ENCODE assay signal across 9 mouse cellular contexts in the genomic region with DNA sequence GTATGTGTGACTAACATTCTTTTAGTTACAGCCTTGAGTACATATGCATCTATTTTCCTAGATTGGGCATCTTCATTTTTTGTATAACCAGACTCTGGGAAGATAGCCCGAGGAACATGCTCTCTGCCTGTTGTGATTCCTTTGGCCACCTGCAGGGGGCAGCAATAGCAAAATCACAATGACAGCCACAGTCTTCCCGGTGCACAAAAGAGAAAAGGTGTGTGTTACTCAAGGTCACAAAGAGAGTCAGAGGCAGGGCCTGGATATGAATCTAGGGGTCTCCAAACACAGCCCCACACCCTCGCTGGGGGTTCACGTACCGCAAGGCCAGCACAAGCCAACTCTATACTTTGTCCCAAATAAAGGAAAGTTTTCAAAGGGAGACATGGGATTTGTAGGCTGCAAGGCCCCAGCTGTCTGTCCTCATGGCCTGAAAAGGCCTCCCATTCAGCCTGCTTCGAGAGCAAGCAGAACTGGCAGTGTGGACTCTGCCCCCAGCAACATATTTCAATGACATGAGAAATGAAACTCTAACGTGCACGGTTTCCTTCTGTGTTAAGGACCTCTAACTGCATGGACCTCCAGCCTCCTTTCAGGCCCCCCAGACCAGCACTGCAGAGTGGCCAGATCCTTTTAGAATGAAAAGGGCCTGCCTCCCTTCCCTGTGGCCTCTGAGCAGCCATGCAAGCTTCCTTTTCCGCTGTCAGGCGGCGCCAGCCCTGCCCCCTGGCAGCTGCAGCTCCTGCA. TPM values are rescaled to one million over a fixed set of nuclear protein-coding genes. Genes with fewer than 3 reads are reported as not detected.
A peak's percentile ranks its signal among the peaks of the same experiment; 100 is the strongest.
DNase-seq lines count a peak whose midpoint lies in the region; ATAC-seq and TF ChIP-seq lines count a peak whose summit lies in the region.
"Had no signal": no experiment of that assay in that cellular context is flagged by ENCODE, and none has a peak within 500 bp of the region (broad histone marks: within the 10 kb centered on the region; RNA-seq: fewer than 3 reads in every experiment).

No protein-coding gene starts in this region.

- H3K4me3 ChIP-seq in ES-Bruce4 (ENCODE audit: low read depth, low read length) = no peak overlapping the region
- no peak overlapping the region for H3K4me3 ChIP-seq in lung, embryonic 16.5 days (ENCODE audit: low read length)
- H3K4me3 ChIP-seq: myocyte had no signal

- H3K27ac ChIP-seq in ES-Bruce4 (ENCODE audit: insufficient read depth, low read length) = peak overlapping the region; percentile 12; the same call in 1 of the 2 replicates
- H3K27ac ChIP-seq in lung, embryonic 16.5 days (ENCODE audit: low read length) = no peak overlapping the region

- no peak for TF ChIP-seq POLR2A in ES-Bruce4 (IDR thresholded peaks at IDR 0.05; ENCODE audit: insufficient read depth, low read length)

- TF ChIP-seq CTCF in ES-Bruce4 (IDR thresholded peaks at IDR 0.05; ENCODE audit: low read depth, low read length) = peak; percentile 68

- no peaks in the 10 kb centered on the region for H3K9me3 ChIP-seq in ES-Bruce4 (replicated peaks; ENCODE audit: control insufficient read depth, insufficient read depth, low read length, poor library complexity, severe bottlenecking)
- H3K9me3 ChIP-seq in lung, embryonic 16.5 days (ENCODE audit: control insufficient read depth, low read length) = no peaks in the 10 kb centered on the region

- no peak overlapping the region for H3K4me2 ChIP-seq in lung, embryonic 16.5 days (ENCODE audit: low read depth, low read length)

- no peaks in the 10 kb centered on the region for H3K36me3 ChIP-seq in ES-Bruce4 (ENCODE audit: control insufficient read depth, insufficient read depth, low read length, poor library complexity, severe bottlenecking)
- no peaks in the 10 kb centered on the region for H3K36me3 ChIP-seq in lung, embryonic 16.5 days (ENCODE audit: control insufficient read depth, insufficient read depth, low read length)

- ATAC-seq in lung, embryonic 16.5 days (ENCODE audit: low read depth) = 0 out of 2 replicates have a peak, but pooled peaks have one; percentile 13

- 34% methylated on average over 11 of the region's 11 CpGs for WGBS in lung, embryonic 16.5 days

- H3K9ac ChIP-seq in ES-Bruce4 (ENCODE audit: low read depth, poor library complexity, severe bottlenecking) = no peak overlapping the region
- no peak overlapping the region for H3K9ac ChIP-seq in lung, embryonic 16.5 days (ENCODE audit: low read length)

- H3K27me3 ChIP-seq in ES-Bruce4 (ENCODE audit: control insufficient read depth, insufficient read depth, low read length, poor library complexity, severe bottlenecking) = no peaks in the 10 kb centered on the region
- H3K27me3 ChIP-seq in lung, embryonic 16.5 days (ENCODE audit: control insufficient read depth, insufficient read depth, low read depth, low read length) = no peaks in the 10 kb centered on the region

- peaks cover 7% of the 10 kb centered on the region for H3K4me1 ChIP-seq in ES-Bruce4 (ENCODE audit: control insufficient read depth, insufficient read depth, low read length)
- peaks cover 7% of the 10 kb centered on the region for H3K4me1 ChIP-seq in lung, embryonic 16.5 days (replicated peaks; ENCODE audit: control insufficient read depth, insufficient read depth, low read length)

- peak; percentile 19 for DNase-seq in 416B (ENCODE audit: low read depth)
- peak; percentile 59 to 60 for DNase-seq in cerebellum, postnatal 36 days
- peak; percentile 15 for DNase-seq in gastrocnemius, postnatal 25 days
- peak; percentile 78 for DNase-seq in kidney, adult 9 months
- DNase-seq in ovary, postnatal 14 days (ENCODE audit: low spot score) = peak; percentile 38
- peak; percentile 86 for DNase-seq in thymus, postnatal 25 days

- no peak for TF ChIP-seq EP300 in ES-Bruce4 (IDR thresholded peaks at IDR 0.05; ENCODE audit: insufficient read depth, low read depth, low read length)

RNA-seq across cellular contexts. Expression of gene Whrn, which starts 15.5 kb away (rescaled TPM):
- polyA plus RNA-seq in ES-Bruce4 (2011; ENCODE audit: insufficient read depth, insufficient read length, low read depth, missing spikeins) = 33.5 and 40.2 TPM in 2 replicates
- total RNA-seq in gastrocnemius, postnatal 25 days (2021) = 1 to 10 TPM; 2.1 to 2.6 TPM
- 2.6 and 2.7 TPM in 2 replicates for polyA plus RNA-seq in lung, embryonic 16.5 days (2015; fragmentation: Nextera tagmentation; extraction: Ambion mirVana)

Comparison
In these comparisons a context has a peak if more than half of its experiments do, and no peak if none do; other contexts are left out.
1. DNase-seq: peak in every context shown above with its lines; median percentile 86 in thymus, postnatal 25 days; 78 in kidney, adult 9 months; 60 in cerebellum, postnatal 36 days; 38 in ovary, postnatal 14 days; 19 in 416B; 15 in gastrocnemius, postnatal 25 days.